Mouse (Mus musculus): Measurements from ENCODE around the gene Galnt2. TPM values are rescaled to one million over a fixed set of nuclear protein-coding genes. Genes with fewer than 3 reads are reported as not detected.
A peak's percentile ranks its signal among the peaks of the same experiment; 100 is the strongest.

The Galnt2 gene
- polyA plus RNA-seq, 1 experiment, result 11.5 TPM

GRCm38 (mm10) chr8:124283644-124284332 lies 52.6 kb downstream of the Galnt2 start:
- Histone ChIP-seq H3K36me3 (ENCODE audit: control insufficient read depth, insufficient read depth, low read length, poor library complexity, severe bottlenecking) (no peaks in the 10 kb centered on the region), H3K4me1 (ENCODE audit: control insufficient read depth, insufficient read depth, low read length) (peaks cover 9% of the 10 kb centered on the region), H3K27me3 (ENCODE audit: control insufficient read depth, insufficient read depth, low read length, poor library complexity, severe bottlenecking) (no peaks in the 10 kb centered on the region), H3K9ac (ENCODE audit: low read depth, poor library complexity, severe bottlenecking) (no peak overlapping the region), H3K27ac (ENCODE audit: insufficient read depth, low read length) (peak overlapping the region; percentile 63), H3K9me3 (replicated peaks; ENCODE audit: control insufficient read depth, insufficient read depth, low read length, poor library complexity, severe bottlenecking) (no peaks in the 10 kb centered on the region), H3K4me3 (ENCODE audit: low read depth, low read length) (no peak overlapping the region)
- TF ChIP-seq EP300 (IDR thresholded peaks at IDR 0.05; ENCODE audit: insufficient read depth, low read depth, low read length) (no peak), CTCF (IDR thresholded peaks at IDR 0.05; ENCODE audit: low read depth, low read length) (no peak), POLR2A (IDR thresholded peaks at IDR 0.05; ENCODE audit: insufficient read depth, low read length) (no peak)

GRCm38 (mm10) chr8:124284333-124284711 lies 53.1 kb downstream of the Galnt2 start:
- Histone ChIP-seq H3K27ac (ENCODE audit: insufficient read depth, low read length) (peak overlapping the region; percentile 63), H3K4me1 (ENCODE audit: control insufficient read depth, insufficient read depth, low read length) (peaks cover 9% of the 10 kb centered on the region)

GRCm38 (mm10) chr8:124284984-124285576 lies 53.9 kb downstream of the Galnt2 start:
- Histone ChIP-seq H3K27me3 (ENCODE audit: control insufficient read depth, insufficient read depth, low read length, poor library complexity, severe bottlenecking) (no peaks in the 10 kb centered on the region), H3K36me3 (ENCODE audit: control insufficient read depth, insufficient read depth, low read length, poor library complexity, severe bottlenecking) (no peaks in the 10 kb centered on the region), H3K9me3 (replicated peaks; ENCODE audit: control insufficient read depth, insufficient read depth, low read length, poor library complexity, severe bottlenecking) (no peaks in the 10 kb centered on the region), H3K4me1 (ENCODE audit: control insufficient read depth, insufficient read depth, low read length) (peaks cover 9% of the 10 kb centered on the region), H3K4me3 (ENCODE audit: low read depth, low read length) (no peak overlapping the region), H3K9ac (ENCODE audit: low read depth, poor library complexity, severe bottlenecking) (no peak overlapping the region), H3K27ac (ENCODE audit: insufficient read depth, low read length) (peak overlapping the region; percentile 63)
- TF ChIP-seq POLR2A (IDR thresholded peaks at IDR 0.05; ENCODE audit: insufficient read depth, low read length) (no peak), EP300 (IDR thresholded peaks at IDR 0.05; ENCODE audit: insufficient read depth, low read depth, low read length) (no peak), CTCF (IDR thresholded peaks at IDR 0.05; ENCODE audit: low read depth, low read length) (no peak)

More at GRCm38 (mm10) chr8:124284333-124284711, 53.1 kb downstream of the Galnt2 start:
- no peak for TF ChIP-seq CTCF (IDR thresholded peaks at IDR 0.05; ENCODE audit: low read depth, low read length)
- no peak for TF ChIP-seq POLR2A (IDR thresholded peaks at IDR 0.05; ENCODE audit: insufficient read depth, low read length)
- peak; percentile 90 for TF ChIP-seq EP300 (IDR thresholded peaks at IDR 0.05; ENCODE audit: insufficient read depth, low read depth, low read length)
- Histone ChIP-seq H3K27me3 (ENCODE audit: control insufficient read depth, insufficient read depth, low read length, poor library complexity, severe bottlenecking) (no peaks in the 10 kb centered on the region), H3K9me3 (replicated peaks; ENCODE audit: control insufficient read depth, insufficient read depth, low read length, poor library complexity, severe bottlenecking) (no peaks in the 10 kb centered on the region), H3K36me3 (ENCODE audit: control insufficient read depth, insufficient read depth, low read length, poor library complexity, severe bottlenecking) (no peaks in the 10 kb centered on the region), H3K4me3 (ENCODE audit: low read depth, low read length) (no peak overlapping the region), H3K9ac (ENCODE audit: low read depth, poor library complexity, severe bottlenecking) (no peak overlapping the region)

- no peaks in the 10 kb centered on the region for H3K36me3 ChIP-seq (ENCODE audit: control insufficient read depth, insufficient read depth, low read length, poor library complexity, severe bottlenecking)
- H3K27ac ChIP-seq (ENCODE audit: insufficient read depth, low read length), result no peak overlapping the region
- TF ChIP-seq POLR2A (IDR thresholded peaks at IDR 0.05; ENCODE audit: insufficient read depth, low read length) (no peak), CTCF (IDR thresholded peaks at IDR 0.05; ENCODE audit: low read depth, low read length) (peak; percentile 35)
- peaks cover 9% of the 10 kb centered on the region for H3K4me1 ChIP-seq (ENCODE audit: control insufficient read depth, insufficient read depth, low read length)
- no peak overlapping the region for H3K9ac ChIP-seq (ENCODE audit: low read depth, poor library complexity, severe bottlenecking)
- H3K27me3 ChIP-seq (ENCODE audit: control insufficient read depth, insufficient read depth, low read length, poor library complexity, severe bottlenecking), result no peaks in the 10 kb centered on the region
- no peak overlapping the region for H3K4me3 ChIP-seq (ENCODE audit: low read depth, low read length)
- H3K9me3 ChIP-seq (replicated peaks; ENCODE audit: control insufficient read depth, insufficient read depth, low read length, poor library complexity, severe bottlenecking), result no peaks in the 10 kb centered on the region
These were observed 55.4 kb downstream of the Galnt2 start for GRCm38 (mm10) chr8:124286461-124287124.

GRCm38 (mm10) chr8:124288215-124288864 lies 57.1 kb downstream of the Galnt2 start:
- Histone ChIP-seq H3K27ac (ENCODE audit: insufficient read depth, low read length) (no peak overlapping the region), H3K9ac (ENCODE audit: low read depth, poor library complexity, severe bottlenecking) (no peak overlapping the region), H3K36me3 (ENCODE audit: control insufficient read depth, insufficient read depth, low read length, poor library complexity, severe bottlenecking) (no peaks in the 10 kb centered on the region), H3K4me1 (ENCODE audit: control insufficient read depth, insufficient read depth, low read length) (peaks cover 6% of the 10 kb centered on the region), H3K4me3 (ENCODE audit: low read depth, low read length) (no peak overlapping the region), H3K27me3 (ENCODE audit: control insufficient read depth, insufficient read depth, low read length, poor library complexity, severe bottlenecking) (no peaks in the 10 kb centered on the region), H3K9me3 (replicated peaks; ENCODE audit: control insufficient read depth, insufficient read depth, low read length, poor library complexity, severe bottlenecking) (no peaks in the 10 kb centered on the region)
- no peak for TF ChIP-seq CTCF (IDR thresholded peaks at IDR 0.05; ENCODE audit: low read depth, low read length)

All from ES-Bruce4 (cell line).